Mouse (Mus musculus): ENCODE results near the gene Slc16a7. TPM values are rescaled to one million over a fixed set of nuclear protein-coding genes. Genes with fewer than 3 reads are reported as not detected.

Slc16a7 gene
- total RNA-seq (2014; fragmentation: Nextera tagmentation) (not detected in 2 replicates), total RNA-seq (2017) (under 0.01 and 0.11 TPM in 2 replicates), polyA plus RNA-seq (2012) (not detected in 2 replicates)

- TF ChIP-seq CTCF (IDR thresholded peaks at IDR 0.05; ENCODE audit: low read depth, low read length) (no peak), GATA1 (IDR thresholded peaks at IDR 0.05; ENCODE audit: borderline replicate concordance, low read length) (no peak), POLR2AphosphoS5 (IDR thresholded peaks at IDR 0.05; ENCODE audit: insufficient replicate concordance, low read depth, low read length) (no peak), TAL1 (conservative IDR thresholded peaks at IDR 0.05; ENCODE audit: low read depth, low read length) (no peak), GATA2 (IDR thresholded peaks at IDR 0.05; ENCODE audit: borderline replicate concordance, low read depth, low read length) (no peak)
- H3K36me3 ChIP-seq (replicated peaks): no peaks in the 10 kb centered on the region
- H3K4me1 ChIP-seq (ENCODE audit: insufficient read depth, low read depth, low read length): no peaks in the 10 kb centered on the region
- H3K27me3 ChIP-seq (ENCODE audit: insufficient read depth, low read length): no peaks in the 10 kb centered on the region
- DNase-seq (ENCODE audit: low spot score) (no peak), ATAC-seq (ENCODE audit: extremely low read depth, insufficient number of reproducible peaks, low FRiP score, poor library complexity, severe bottlenecking) (no peak)
- H3K9me3 ChIP-seq (replicated peaks): peaks cover 45% of the 10 kb centered on the region
- peak within 1 kb of the TSS; percentile 13; the same call in 1 of the 2 replicates for H3K4me3 ChIP-seq (ENCODE audit: low read depth, low read length)
Measured at GRCm38 (mm10) chr10:125388876-125389786, at the start of gene Slc16a7. Gene Slc16a7 (minus strand): TSS chr10:125389465.

DNA sequence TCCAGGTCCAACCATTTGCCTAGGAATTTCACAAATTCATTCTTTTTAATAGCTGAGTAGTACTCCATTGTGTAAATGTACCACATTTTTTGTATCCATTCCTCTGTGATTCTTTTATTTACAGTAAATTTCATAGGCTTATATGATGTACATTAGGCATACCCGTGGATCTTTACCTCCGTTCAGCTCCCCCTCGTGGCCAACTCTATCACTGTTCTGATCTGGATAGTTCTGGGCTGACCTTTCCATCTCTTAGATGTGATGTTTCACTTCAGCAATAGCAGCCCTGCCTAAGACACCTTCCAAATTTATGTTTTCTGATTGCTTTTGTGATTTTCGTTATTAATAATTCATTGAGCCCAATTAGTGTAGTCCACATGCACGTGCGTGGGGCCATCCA, 29.5 kb upstream of the Slc16a7 start:
- Histone ChIP-seq H3K36me3 (replicated peaks) (no peaks in the 10 kb centered on the region), H3K9me3 (replicated peaks) (peaks cover 7% of the 10 kb centered on the region), H3K27me3 (ENCODE audit: insufficient read depth, low read length) (no peaks in the 10 kb centered on the region), H3K4me1 (ENCODE audit: insufficient read depth, low read depth, low read length) (no peaks in the 10 kb centered on the region), H3K4me3 (ENCODE audit: low read depth, low read length) (no peak overlapping the region)
- TF ChIP-seq GATA1 (IDR thresholded peaks at IDR 0.05; ENCODE audit: borderline replicate concordance, low read length) (no peak), GATA2 (IDR thresholded peaks at IDR 0.05; ENCODE audit: borderline replicate concordance, low read depth, low read length) (no peak), TAL1 (conservative IDR thresholded peaks at IDR 0.05; ENCODE audit: low read depth, low read length) (no peak), CTCF (IDR thresholded peaks at IDR 0.05; ENCODE audit: low read depth, low read length) (no peak), POLR2AphosphoS5 (IDR thresholded peaks at IDR 0.05; ENCODE audit: insufficient replicate concordance, low read depth, low read length) (no peak)
- DNase-seq (ENCODE audit: low spot score): no peak
- ATAC-seq (ENCODE audit: extremely low read depth, insufficient number of reproducible peaks, low FRiP score, poor library complexity, severe bottlenecking): no peak

- no peak overlapping the region for H3K4me3 ChIP-seq (ENCODE audit: low read depth, low read length)
- DNase-seq (ENCODE audit: low spot score) (no peak), ATAC-seq (ENCODE audit: extremely low read depth, insufficient number of reproducible peaks, low FRiP score, poor library complexity, severe bottlenecking) (no peak)
- H3K36me3 ChIP-seq (replicated peaks): no peaks in the 10 kb centered on the region
- H3K9me3 ChIP-seq (replicated peaks): peaks cover 24% of the 10 kb centered on the region
- H3K4me1 ChIP-seq (ENCODE audit: insufficient read depth, low read depth, low read length): no peaks in the 10 kb centered on the region
- TF ChIP-seq CTCF (IDR thresholded peaks at IDR 0.05; ENCODE audit: low read depth, low read length): no peak
- no peak for TF ChIP-seq GATA1 (IDR thresholded peaks at IDR 0.05; ENCODE audit: borderline replicate concordance, low read length)
- no peak for TF ChIP-seq TAL1 (conservative IDR thresholded peaks at IDR 0.05; ENCODE audit: low read depth, low read length)
- no peak for TF ChIP-seq GATA2 (IDR thresholded peaks at IDR 0.05; ENCODE audit: borderline replicate concordance, low read depth, low read length)
- no peak for TF ChIP-seq POLR2AphosphoS5 (IDR thresholded peaks at IDR 0.05; ENCODE audit: insufficient replicate concordance, low read depth, low read length)
- H3K27me3 ChIP-seq (ENCODE audit: insufficient read depth, low read length): no peaks in the 10 kb centered on the region
Measured at GRCm38 (mm10) chr10:125399796-125400195, 10.5 kb upstream of the Slc16a7 start.

DNA sequence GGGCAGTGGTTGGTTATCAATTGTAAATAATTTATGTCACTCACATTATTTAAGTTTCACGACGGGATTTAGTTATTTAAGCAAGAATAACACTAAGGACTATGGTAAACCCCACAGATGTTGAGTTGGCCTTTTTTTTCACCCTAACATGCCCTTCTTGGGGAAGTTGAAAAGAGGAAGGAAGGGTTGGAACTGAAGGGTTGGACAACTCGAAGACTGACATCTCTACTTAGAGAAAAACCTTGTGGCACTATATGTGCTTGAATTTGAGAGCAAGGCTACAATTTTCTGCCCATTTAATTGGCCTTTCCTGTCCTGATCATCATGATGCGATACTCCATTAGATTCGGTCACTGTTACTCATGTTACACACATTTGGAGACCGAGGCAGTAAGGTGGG, 746 bp upstream of the Slc16a7 start:
- TF ChIP-seq TAL1 (conservative IDR thresholded peaks at IDR 0.05; ENCODE audit: low read depth, low read length) (no peak), POLR2AphosphoS5 (IDR thresholded peaks at IDR 0.05; ENCODE audit: insufficient replicate concordance, low read depth, low read length) (no peak), CTCF (IDR thresholded peaks at IDR 0.05; ENCODE audit: low read depth, low read length) (no peak), GATA2 (IDR thresholded peaks at IDR 0.05; ENCODE audit: borderline replicate concordance, low read depth, low read length) (no peak), GATA1 (IDR thresholded peaks at IDR 0.05; ENCODE audit: borderline replicate concordance, low read length) (no peak)
- no peak overlapping the region for H3K4me3 ChIP-seq (ENCODE audit: low read depth, low read length)
- no peaks in the 10 kb centered on the region for H3K27me3 ChIP-seq (ENCODE audit: insufficient read depth, low read length)
- H3K9me3 ChIP-seq (replicated peaks): peaks cover 41% of the 10 kb centered on the region
- H3K36me3 ChIP-seq (replicated peaks): no peaks in the 10 kb centered on the region
- no peaks in the 10 kb centered on the region for H3K4me1 ChIP-seq (ENCODE audit: insufficient read depth, low read depth, low read length)
- ATAC-seq (ENCODE audit: extremely low read depth, insufficient number of reproducible peaks, low FRiP score, poor library complexity, severe bottlenecking) (no peak), DNase-seq (ENCODE audit: low spot score) (no peak)

GRCm38 (mm10) chr10:125388481-125388875, 787 bp downstream of the Slc16a7 start:
- Histone ChIP-seq H3K4me3 (ENCODE audit: low read depth, low read length) (no peak overlapping the region; the same call in 1 of the 2 replicates), H3K4me1 (ENCODE audit: insufficient read depth, low read depth, low read length) (no peaks in the 10 kb centered on the region), H3K27me3 (ENCODE audit: insufficient read depth, low read length) (no peaks in the 10 kb centered on the region), H3K36me3 (replicated peaks) (no peaks in the 10 kb centered on the region), H3K9me3 (replicated peaks) (peaks cover 45% of the 10 kb centered on the region)
- TF ChIP-seq GATA1 (IDR thresholded peaks at IDR 0.05; ENCODE audit: borderline replicate concordance, low read length) (no peak), TAL1 (conservative IDR thresholded peaks at IDR 0.05; ENCODE audit: low read depth, low read length) (no peak), CTCF (IDR thresholded peaks at IDR 0.05; ENCODE audit: low read depth, low read length) (no peak), GATA2 (IDR thresholded peaks at IDR 0.05; ENCODE audit: borderline replicate concordance, low read depth, low read length) (no peak), POLR2AphosphoS5 (IDR thresholded peaks at IDR 0.05; ENCODE audit: insufficient replicate concordance, low read depth, low read length) (no peak)
- ATAC-seq (ENCODE audit: extremely low read depth, insufficient number of reproducible peaks, low FRiP score, poor library complexity, severe bottlenecking) (no peak), DNase-seq (ENCODE audit: low spot score) (no peak)

DNA sequence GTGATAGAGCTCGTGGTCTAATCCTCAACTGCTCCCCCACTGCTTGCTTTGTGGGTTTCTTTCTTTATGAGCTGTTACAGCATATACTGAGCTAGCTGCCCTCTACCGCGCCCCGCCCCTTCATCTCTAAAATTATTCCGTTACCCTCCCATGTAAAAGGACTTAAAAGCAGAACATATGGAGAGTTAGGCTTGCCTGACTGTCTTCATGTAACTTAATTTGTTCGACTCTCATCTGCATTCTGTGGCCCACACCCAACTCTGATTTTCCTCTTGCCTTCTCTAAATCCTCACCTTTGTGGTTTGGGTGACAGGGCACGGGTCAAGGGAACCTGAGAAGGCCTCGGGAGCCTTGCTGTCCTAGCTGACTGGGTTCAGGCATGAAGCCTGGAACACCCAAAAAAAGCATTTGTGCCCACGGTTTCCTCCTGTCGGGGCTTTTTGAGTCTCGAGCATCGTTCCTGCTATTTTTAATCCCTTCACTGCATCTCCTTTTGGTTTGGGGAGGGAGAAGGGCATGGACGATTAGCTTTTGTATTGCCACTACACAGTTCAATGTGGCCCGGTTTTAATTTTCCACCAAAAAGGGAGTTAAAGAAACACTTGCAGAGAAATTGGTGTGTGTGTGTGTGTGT, 1.4 kb downstream of the Slc16a7 start:
- H3K4me1 ChIP-seq (ENCODE audit: insufficient read depth, low read depth, low read length): no peaks in the 10 kb centered on the region
- H3K36me3 ChIP-seq (replicated peaks): no peaks in the 10 kb centered on the region
- ATAC-seq (ENCODE audit: extremely low read depth, insufficient number of reproducible peaks, low FRiP score, poor library complexity, severe bottlenecking): no peak
- peaks cover 42% of the 10 kb centered on the region for H3K9me3 ChIP-seq (replicated peaks)
- no peak overlapping the region for H3K4me3 ChIP-seq (ENCODE audit: low read depth, low read length)
- DNase-seq (ENCODE audit: low spot score): no peak
- H3K27me3 ChIP-seq (ENCODE audit: insufficient read depth, low read length): no peaks in the 10 kb centered on the region
- TF ChIP-seq POLR2AphosphoS5 (IDR thresholded peaks at IDR 0.05; ENCODE audit: insufficient replicate concordance, low read depth, low read length): no peak
- no peak for TF ChIP-seq GATA2 (IDR thresholded peaks at IDR 0.05; ENCODE audit: borderline replicate concordance, low read depth, low read length)
- no peak for TF ChIP-seq GATA1 (IDR thresholded peaks at IDR 0.05; ENCODE audit: borderline replicate concordance, low read length)
- TF ChIP-seq TAL1 (conservative IDR thresholded peaks at IDR 0.05; ENCODE audit: low read depth, low read length): no peak
- no peak for TF ChIP-seq CTCF (IDR thresholded peaks at IDR 0.05; ENCODE audit: low read depth, low read length)
